Mouse (Mus musculus) urinary bladder, adult 18-20 months (tissue): ENCODE data around the gene BC024978.
"Not testable (repeated sequence)": the region's sequence is repeated elsewhere in the genome, so short reads cannot be mapped to it uniquely, and the experiment has no call there.

Experiments used
- DNase-seq, 2 experiments: peaks; one replicate each; pipeline ENCODE4 v3.0.0; 2022; ENCODE audit warnings: low spot score in 2 of 2, mixed read lengths in 2 of 2

BC024978 gene

GRCm38 (mm10) chr7:27222538-27222937 is 27.0 kb downstream of the BC024978 start:
- DNase-seq, result no peak

- peak; percentile 47 to 52 for DNase-seq
Observed at GRCm38 (mm10) chr7:27224877-27225575, 29.4 kb downstream of the BC024978 start.

DNA sequence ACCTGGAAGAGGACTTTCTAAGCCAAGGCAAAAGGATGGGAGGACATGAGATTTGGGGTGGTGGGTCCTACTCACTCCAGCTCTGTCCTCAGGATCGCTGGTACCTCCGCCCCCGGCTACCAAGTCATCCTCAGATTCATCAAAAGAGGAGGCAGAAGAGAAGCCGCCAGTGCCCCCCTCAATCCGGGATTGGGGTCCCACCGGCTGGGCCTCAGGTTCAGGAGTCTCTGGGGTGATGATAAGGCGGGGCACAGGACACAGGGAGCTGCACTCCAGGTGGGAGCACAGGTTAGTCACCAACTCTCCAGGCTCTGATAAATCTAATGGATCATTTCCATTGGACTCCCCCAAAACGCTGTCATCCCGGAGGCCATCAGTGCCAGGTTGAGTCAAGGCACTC is 31.7 kb downstream of the BC024978 start:
- DNase-seq, result no peak

GRCm38 (mm10) chr7:27227676-27228075 is 32.1 kb downstream of the BC024978 start:
- no peak for DNase-seq

DNA sequence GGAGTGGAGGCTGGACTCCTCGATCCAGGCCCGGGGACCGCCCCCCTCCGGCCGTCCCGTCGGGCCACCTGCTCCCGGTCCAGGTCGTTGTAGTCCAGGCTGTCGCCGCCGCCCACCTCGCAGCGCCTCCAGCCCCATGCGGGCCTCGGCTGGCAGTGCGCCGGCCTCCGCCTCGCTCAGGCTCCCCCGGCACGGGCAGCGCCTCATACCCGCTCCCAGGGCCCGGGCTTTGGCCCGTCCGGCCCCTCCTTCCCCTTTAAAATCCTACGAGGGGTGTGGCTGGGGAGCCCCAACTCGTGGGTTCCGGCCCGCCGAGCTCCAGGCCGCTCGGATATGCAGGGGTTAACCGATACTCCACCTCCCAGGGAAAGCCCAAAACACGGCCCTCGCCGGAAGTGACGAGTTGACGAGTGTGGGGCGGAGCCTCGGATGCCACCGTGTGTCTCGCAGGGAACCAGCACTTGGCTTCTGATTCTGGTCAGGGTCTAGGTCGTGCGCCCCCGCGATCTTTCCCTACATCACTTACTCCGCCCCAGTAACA is 32.8 kb downstream of the BC024978 start, which contains the start of gene Itpkc:
Gene Itpkc, minus strand, starts transcription at position 381 of the 541 bp plus-strand sequence.
- peak; percentile 91 for DNase-seq

- DNase-seq, result no peak
Observed at GRCm38 (mm10) chr7:27228865-27229264, 33.3 kb downstream of the BC024978 start.

GRCm38 (mm10) chr7:27230781-27231180 is 35.2 kb downstream of the BC024978 start:
- no peak for DNase-seq

- peak; percentile 41 to 58 for DNase-seq
Observed at GRCm38 (mm10) chr7:27231693-27232331, 36.2 kb downstream of the BC024978 start.

GRCm38 (mm10) chr7:27232781-27233281 is 37.2 kb downstream of the BC024978 start, which contains the start of gene Coq8b:
Gene Coq8b (plus strand): TSS chr7:27233023.
- peak; percentile 90 to 92 for DNase-seq

- no peak for DNase-seq
Observed at GRCm38 (mm10) chr7:27233300-27233699, 37.7 kb downstream of the BC024978 start.

DNA sequence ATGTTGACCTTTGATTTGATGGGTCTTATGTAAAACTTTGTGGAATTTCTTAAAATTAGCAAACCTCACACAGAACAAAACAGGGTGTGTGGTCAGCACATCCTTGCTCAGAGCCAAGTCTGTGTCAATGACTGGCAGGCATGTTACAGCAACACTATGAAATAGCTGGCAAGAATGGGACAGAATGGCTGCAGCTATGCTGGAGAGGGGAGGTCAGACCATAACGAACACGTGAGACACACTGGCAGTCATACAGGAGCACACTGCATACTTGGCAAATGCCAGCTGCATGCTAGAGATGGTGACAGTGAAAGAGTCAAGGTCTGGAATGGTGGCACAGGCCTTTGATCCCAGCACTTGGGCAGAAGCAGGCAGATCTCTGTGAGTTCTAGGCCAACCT is 40.1 kb downstream of the BC024978 start:
- DNase-seq, result no peak

DNA sequence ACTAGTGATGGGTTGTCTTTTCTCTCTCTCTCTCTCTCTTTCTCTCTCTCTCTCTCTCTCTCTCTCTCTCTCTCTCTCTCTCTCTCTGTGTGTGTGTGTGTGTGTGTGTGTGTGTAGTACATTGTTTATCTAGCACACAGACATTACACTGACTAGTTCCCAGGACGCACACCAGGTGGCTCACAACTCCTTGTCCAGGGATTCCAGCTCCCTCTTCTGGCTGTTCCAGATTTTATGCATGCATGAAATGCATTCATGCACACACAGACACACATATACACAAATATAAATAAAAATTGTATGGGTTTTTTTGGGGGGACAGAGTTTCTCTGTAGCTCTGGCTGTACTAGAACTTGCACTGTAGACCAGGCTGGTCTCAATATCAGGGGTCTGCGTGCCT is 41.9 kb downstream of the BC024978 start:
- no peak for DNase-seq

- DNase-seq, result no peak
Observed at GRCm38 (mm10) chr7:27238568-27238967, 43.0 kb downstream of the BC024978 start.

DNA sequence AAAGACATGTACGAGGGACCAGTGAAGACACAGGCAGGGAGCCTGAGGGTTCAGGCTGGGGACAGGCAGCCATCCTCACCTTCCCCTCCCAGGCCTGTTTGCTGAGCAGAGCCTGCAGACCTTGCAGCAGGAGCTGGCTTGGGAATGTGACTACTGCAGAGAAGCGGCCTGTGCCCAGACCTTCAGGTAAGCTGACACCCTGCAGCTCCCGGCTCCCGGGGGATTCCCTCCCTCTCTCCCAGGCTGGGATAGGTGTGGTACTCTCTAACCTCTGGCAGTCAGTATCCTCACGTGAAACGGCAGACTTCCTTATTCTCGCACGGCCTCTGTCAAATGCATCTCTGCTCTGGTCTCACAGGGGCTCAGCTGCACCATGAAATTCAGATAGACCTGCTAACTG is 47.6 kb downstream of the BC024978 start:
- no peak for DNase-seq

DNA sequence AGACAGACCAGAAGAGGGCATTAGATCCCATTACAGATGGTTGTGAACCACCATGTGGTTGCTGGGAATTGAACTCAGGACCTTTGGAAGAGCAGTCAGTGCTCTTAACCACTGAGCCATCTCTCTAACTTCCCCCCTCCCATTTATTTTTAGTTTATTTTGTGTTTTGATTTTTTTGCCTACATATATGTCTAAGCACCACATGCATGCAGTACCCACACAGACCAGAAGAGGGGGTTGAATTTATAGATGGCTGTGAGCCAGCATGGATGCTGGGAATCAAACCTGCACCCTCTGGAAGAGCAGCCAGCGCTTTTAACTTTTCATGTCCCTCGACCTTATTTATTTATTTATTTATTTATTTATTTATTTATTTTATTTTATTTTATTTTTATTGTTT is 48.5 kb downstream of the BC024978 start:
- DNase-seq, result not testable (repeated sequence)

GRCm38 (mm10) chr7:27249146-27249545 is 53.6 kb downstream of the BC024978 start:
- DNase-seq, result no peak

DNA sequence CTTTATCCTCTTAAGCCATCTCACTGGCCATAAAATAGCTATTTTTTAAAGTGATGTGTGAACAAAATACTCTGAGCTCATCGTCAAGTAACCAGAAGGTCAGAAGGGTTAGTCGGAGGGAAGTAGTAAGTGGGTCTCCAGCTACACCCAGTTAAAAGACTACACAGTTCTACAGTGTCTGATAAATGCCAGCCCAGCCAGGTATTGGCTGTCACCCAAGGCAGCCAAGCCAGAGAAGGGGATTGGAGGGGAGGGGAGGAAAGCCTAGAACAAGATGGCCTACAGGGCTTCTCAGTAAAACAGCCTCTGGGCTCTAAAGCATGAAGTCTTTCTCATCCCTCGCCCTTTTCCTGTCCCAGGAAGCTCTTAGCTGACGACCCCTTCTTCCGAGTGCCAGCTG is 54.3 kb downstream of the BC024978 start:
- DNase-seq, result no peak

DNA sequence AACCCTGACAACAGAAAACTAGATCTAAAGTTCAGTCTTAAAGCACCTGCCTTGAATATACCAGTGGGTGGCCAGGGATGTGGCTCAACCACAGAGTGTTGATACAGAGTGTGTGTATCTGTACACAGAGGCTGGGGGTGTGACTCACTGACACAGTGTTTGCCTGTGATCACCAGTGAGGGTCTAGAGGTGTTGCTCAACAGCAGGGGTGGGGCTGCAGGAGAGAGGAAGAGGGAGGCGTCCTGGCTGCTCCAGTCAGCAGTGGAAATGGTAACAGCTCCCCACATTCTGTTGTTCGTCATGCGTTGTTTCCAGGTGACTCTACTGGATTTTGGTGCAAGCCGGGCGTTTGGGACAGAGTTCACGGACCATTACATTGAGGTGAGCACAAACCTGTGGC is 56.4 kb downstream of the BC024978 start:
- peak in 1 of 2 experiments; percentile 69 for DNase-seq

- no peak for DNase-seq
Observed at GRCm38 (mm10) chr7:27255721-27256120, 60.1 kb downstream of the BC024978 start.

DNA sequence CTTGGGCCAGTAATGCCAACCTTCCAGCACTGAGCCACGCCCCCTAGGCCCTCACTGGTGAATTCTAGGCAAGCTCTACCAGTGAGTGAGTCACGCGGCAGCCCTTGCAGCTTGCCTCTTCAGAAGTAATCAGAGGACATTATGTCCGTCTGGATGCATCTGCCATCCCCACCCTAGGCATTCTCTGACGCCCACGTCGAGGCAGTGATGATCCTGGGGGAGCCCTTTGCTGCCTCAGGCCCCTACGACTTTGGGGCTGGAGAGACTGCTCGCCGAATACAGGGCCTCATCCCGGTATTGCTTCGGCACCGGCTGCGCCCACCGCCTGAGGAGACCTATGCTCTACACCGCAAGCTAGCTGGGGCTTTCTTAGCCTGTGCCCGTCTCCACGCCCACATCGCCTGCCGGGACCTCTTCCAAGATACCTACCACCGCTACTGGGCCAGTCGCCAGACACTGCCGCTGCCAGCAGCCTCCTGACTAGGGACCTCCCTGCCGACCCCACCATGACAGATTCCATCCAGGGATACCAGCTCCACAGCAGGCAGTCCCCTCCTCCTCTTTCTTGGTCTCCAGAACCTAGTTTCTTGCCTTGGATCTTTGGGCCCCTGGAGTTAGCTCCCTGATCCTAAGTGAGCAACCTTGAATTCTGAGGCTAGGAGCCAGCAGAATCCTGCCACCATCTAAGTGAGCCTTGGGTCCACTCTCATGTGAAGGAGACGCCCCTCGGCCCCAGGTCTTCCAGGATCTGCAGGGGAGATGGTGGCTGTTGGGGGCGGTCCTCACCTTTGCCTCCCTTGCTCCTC is 61.7 kb downstream of the BC024978 start:
- peak; percentile 25 to 32 for DNase-seq

GRCm38 (mm10) chr7:27257852-27258204 is 62.2 kb downstream of the BC024978 start:
- DNase-seq, result no peak
